Mouse (Mus musculus): ENCODE measurements around the gene G3bp1. TPM values are rescaled to one million over a fixed set of nuclear protein-coding genes. Genes with fewer than 3 reads are reported as not detected.

The G3bp1 gene
- total and polyA plus RNA-seq, 3 experiments, result 129 to 314 (median 246) TPM

- TF ChIP-seq RAD21 (IDR thresholded peaks at IDR 0.05; ENCODE audit: low read depth, low read length), result no peak
- TF ChIP-seq USF1 (IDR thresholded peaks at IDR 0.05; ENCODE audit: low read depth, low read length), result no peak
- TF ChIP-seq MAFK (IDR thresholded peaks at IDR 0.05; ENCODE audit: borderline replicate concordance, low read depth, low read length), result no peak
- 0 out of 2 replicates have a peak, but pooled peaks have one; percentile 21 for TF ChIP-seq BHLHE40 (IDR thresholded peaks at IDR 0.05; ENCODE audit: borderline replicate concordance, low read depth, low read length)
These were observed at the start of gene G3bp1 (continued) for GRCm38 (mm10) chr11:55469048-55469843.

GRCm38 (mm10) chr11:55422978-55423377, 46.5 kb upstream of the G3bp1 start, which contains the start of gene Sparc:
Gene Sparc, minus strand, starts transcription at chr11:55423183.
- no peaks in the 10 kb centered on the region for H3K9me3 ChIP-seq (replicated peaks; ENCODE audit: insufficient read depth, low read length)
- peaks cover 0 to 5% of the 10 kb centered on the region in 2 experiments; a peak in 1 of 4 replicates for H3K4me1 ChIP-seq (ENCODE audit: control insufficient read depth in 1 of 2, insufficient read depth in 2 of 2, low read length in 2 of 2)

GRCm38 (mm10) chr11:55423756-55424155, 45.7 kb upstream of the G3bp1 start:
- Histone ChIP-seq H3K36me3 (ENCODE audit: control insufficient read depth in 1 of 2, insufficient read depth in 2 of 2, low read length in 2 of 2) (no peaks in the 10 kb centered on the region), H3K9me3 (replicated peaks; ENCODE audit: insufficient read depth, low read length) (no peaks in the 10 kb centered on the region), H3K4me3 (ENCODE audit: control insufficient read depth in 1 of 2, insufficient read depth in 1 of 2, low read depth in 2 of 2, low read length in 2 of 2) (no peak overlapping the region), H3K79me2 (ENCODE audit: control insufficient read depth, insufficient read depth, low read length, poor library complexity) (no peaks in the 10 kb centered on the region), H3K27ac (ENCODE audit: control insufficient read depth, low read depth, low read length) (no peak overlapping the region), H3K27me3 (ENCODE audit: control insufficient read depth in 1 of 2, insufficient read depth in 2 of 2, low read length in 2 of 2) (peaks cover 7 to 13% of the 10 kb centered on the region in 2 experiments; a peak in 3 of 4 replicates), H3K9ac (ENCODE audit: control insufficient read depth, low read depth, low read length, poor library complexity, severe bottlenecking) (no peak overlapping the region), H3K4me1 (ENCODE audit: control insufficient read depth in 1 of 2, insufficient read depth in 2 of 2, low read length in 2 of 2) (peaks cover 0 to 5% of the 10 kb centered on the region in 2 experiments; a peak in 1 of 4 replicates)
- TF ChIP-seq CHD2 (IDR thresholded peaks at IDR 0.05; ENCODE audit: low read length), result no peak
- no peak for TF ChIP-seq GATA1 (IDR thresholded peaks at IDR 0.05; ENCODE audit: low read depth, low read length)
- TF ChIP-seq RCOR1 (IDR thresholded peaks at IDR 0.05; ENCODE audit: low read depth, low read length), result no peak
- DNase-seq (ENCODE audit: low read depth, low spot score), result peak; percentile 53

More at GRCm38 (mm10) chr11:55422978-55423377, 46.5 kb upstream of the G3bp1 start, which contains the start of gene Sparc:
- H3K27ac ChIP-seq (ENCODE audit: control insufficient read depth, low read depth, low read length), result no peak within 1 kb of the TSS
- H3K4me3 ChIP-seq (ENCODE audit: control insufficient read depth in 1 of 2, insufficient read depth in 1 of 2, low read depth in 2 of 2, low read length in 2 of 2), result no peak within 1 kb of the TSS
- H3K27me3 ChIP-seq (ENCODE audit: control insufficient read depth in 1 of 2, insufficient read depth in 2 of 2, low read length in 2 of 2), result peaks cover 7 to 15% of the 10 kb centered on the region in 2 experiments
- no peaks in the 10 kb centered on the region for H3K79me2 ChIP-seq (ENCODE audit: control insufficient read depth, insufficient read depth, low read length, poor library complexity)
- DNase-seq (ENCODE audit: low read depth, low spot score), result no peak
- H3K36me3 ChIP-seq (ENCODE audit: control insufficient read depth in 1 of 2, insufficient read depth in 2 of 2, low read length in 2 of 2), result no peaks in the 10 kb centered on the region
- TF ChIP-seq TCF12 (IDR thresholded peaks at IDR 0.05; ENCODE audit: low read depth, low read length), result no peak
- no peak for TF ChIP-seq UBTF (IDR thresholded peaks at IDR 0.05; ENCODE audit: borderline replicate concordance, insufficient read depth, low read depth, low read length)
- TF ChIP-seq ZMIZ1 (IDR thresholded peaks at IDR 0.05; ENCODE audit: low read depth, low read length), result no peak
- TF ChIP-seq HCFC1 (IDR thresholded peaks at IDR 0.05; ENCODE audit: low read depth, low read length), result no peak
- TF ChIP-seq MXI1 (IDR thresholded peaks at IDR 0.05; ENCODE audit: low read depth, low read length), result no peak
- TF ChIP-seq CTCF (IDR thresholded peaks at IDR 0.05 in 2 of 3, conservative IDR thresholded peaks at IDR 0.05 in 1 of 3; ENCODE audit: control insufficient read depth in 1 of 3, insufficient read depth in 1 of 3, low read depth in 2 of 3, low read length in 3 of 3, poor library complexity in 1 of 3, severe bottlenecking in 1 of 3), result no peak
- no peak for TF ChIP-seq POLR2AphosphoS5 (IDR thresholded peaks at IDR 0.05; ENCODE audit: borderline replicate concordance, low read depth, low read length)
- no peak for TF ChIP-seq ETS1 (IDR thresholded peaks at IDR 0.05; ENCODE audit: low read depth, low read length)
- no peak within 1 kb of the TSS for H3K9ac ChIP-seq (ENCODE audit: control insufficient read depth, low read depth, low read length, poor library complexity, severe bottlenecking)

All from MEL (cell line).